Mouse (Mus musculus) spleen, adult 2 months (tissue): ENCODE measurements around the gene Batf3.

Experiments used
- CTCF ChIP-seq: fragments of 200-500 bp; IDR thresholded peaks from 2 replicates; pipeline ENCODE4 v1.5.1; 2011; ENCODE audit warnings: mild to moderate bottlenecking, inconsistent platforms; ENCODE audit not compliant: insufficient read depth, insufficient read length, insufficient replicate concordance; ENCODE audit errors: extremely low read depth
- POLR2A ChIP-seq: fragments of 200-500 bp; IDR thresholded peaks from 2 replicates; pipeline ENCODE4 v1.6.1; 2011; ENCODE audit warnings: low read depth, low read length, inconsistent platforms

- TF ChIP-seq CTCF (no peak), POLR2A (no peak)
Measured at GRCm38 (mm10) chr1:191115514-191116238, 18.0 kb downstream of the Batf3 start.
